Mouse (Mus musculus): ENCODE measurements around the gene Cdc42bpg. TPM values are rescaled to one million over a fixed set of nuclear protein-coding genes. Genes with fewer than 3 reads are reported as not detected.
"Not testable (repeated sequence)": the region's sequence is repeated elsewhere in the genome, so short reads cannot be mapped to it uniquely, and the experiment has no call there.

Cdc42bpg gene
- polyA plus RNA-seq, 1 experiment from 2014 or later = 0.27 TPM

DNA sequence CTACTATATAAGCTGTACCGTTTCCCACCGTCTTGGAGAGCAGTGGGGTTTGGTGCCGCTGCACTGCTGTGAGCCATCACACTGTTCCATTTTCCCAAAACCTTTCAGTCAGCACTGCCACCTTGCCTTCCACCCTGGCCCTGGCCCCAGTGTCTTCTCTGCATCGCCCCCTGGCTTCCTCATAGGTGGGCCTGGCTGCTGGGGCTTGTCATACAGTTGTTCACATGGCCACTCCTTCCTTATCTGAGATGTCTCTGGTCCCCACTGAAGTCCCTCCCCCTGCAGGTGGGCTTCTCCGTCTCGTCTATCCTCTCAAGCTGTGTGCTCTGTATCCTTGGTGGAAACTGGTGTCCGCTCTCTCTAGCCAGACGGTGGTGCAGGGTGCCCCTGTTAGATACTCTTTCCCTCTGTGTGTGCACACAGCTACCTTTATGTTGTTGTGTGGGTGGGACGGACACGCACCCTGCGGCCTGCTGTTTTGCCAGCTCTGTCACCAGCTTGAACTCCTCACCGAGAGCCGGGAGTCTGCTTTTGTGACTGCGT lies 16.5 kb upstream of the Cdc42bpg start:
- ATAC-seq (ENCODE audit: low FRiP score, low read depth) = no peak
- 91% methylated on average over 14 of the region's 14 CpGs for WGBS
- H3K36me3 ChIP-seq = peaks cover 66% of the 10 kb centered on the region

GRCm38 (mm10) chr19:6290720-6291116 lies 15.5 kb upstream of the Cdc42bpg start:
- ATAC-seq (ENCODE audit: low FRiP score, low read depth); H3K9ac ChIP-seq; H3K4me1 ChIP-seq; H3K27me3 ChIP-seq (replicated peaks); H3K4me2 ChIP-seq (replicated peaks); H3K4me3 ChIP-seq; H3K9me3 ChIP-seq; H3K27ac ChIP-seq: not testable (repeated sequence)
- H3K36me3 ChIP-seq = peaks cover 66% of the 10 kb centered on the region
- 86% methylated on average over 5 of the region's 6 CpGs for WGBS

More for the DNA sequence above, 16.5 kb upstream of the Cdc42bpg start:
- Histone ChIP-seq H3K27ac (no peak overlapping the region), H3K9ac (no peak overlapping the region), H3K4me2 (replicated peaks) (no peak overlapping the region), H3K9me3 (no peaks in the 10 kb centered on the region), H3K4me3 (no peak overlapping the region), H3K4me1 (peaks cover 3% of the 10 kb centered on the region; the same call in 1 of the 2 replicates), H3K27me3 (replicated peaks) (no peaks in the 10 kb centered on the region)

DNA sequence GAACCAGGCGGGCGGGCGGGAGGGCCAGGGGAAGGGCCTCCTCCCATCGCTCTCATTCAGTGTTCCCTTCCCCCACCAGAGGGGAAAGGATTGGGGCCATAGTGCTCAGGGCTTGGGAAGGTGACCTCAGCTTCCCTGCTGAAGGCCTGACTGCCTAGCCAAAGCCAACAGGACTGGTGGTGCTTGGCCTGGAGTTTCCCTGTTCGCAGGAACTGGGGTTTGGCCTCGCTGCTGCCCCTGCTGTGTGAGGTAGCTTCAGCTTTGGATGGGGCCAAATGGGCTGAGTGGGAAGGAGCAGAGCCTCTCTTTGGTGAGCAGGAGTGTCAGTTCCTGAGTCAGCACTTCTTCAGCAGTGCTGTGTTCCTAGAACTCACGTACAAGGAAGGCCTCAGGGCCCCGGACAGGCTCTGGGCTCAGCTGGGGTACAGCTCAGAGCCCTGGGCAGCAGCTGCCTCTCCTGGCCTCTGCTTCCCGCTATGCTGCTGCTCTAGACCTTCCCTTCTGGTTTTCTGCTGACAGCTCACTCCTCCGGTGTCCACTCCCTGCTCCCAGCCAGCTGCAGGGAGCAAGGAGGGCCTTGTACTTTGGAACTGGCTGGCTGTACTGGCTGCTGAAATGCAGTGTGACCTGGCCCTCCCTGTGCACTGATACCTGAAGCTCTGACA lies 15.0 kb upstream of the Cdc42bpg start:
- Histone ChIP-seq H3K27ac (no peak overlapping the region), H3K36me3 (peaks cover 67% of the 10 kb centered on the region), H3K4me3 (no peak overlapping the region), H3K27me3 (replicated peaks) (no peaks in the 10 kb centered on the region), H3K4me1 (peaks cover 3% of the 10 kb centered on the region; the same call in 1 of the 2 replicates), H3K9ac (no peak overlapping the region), H3K9me3 (no peaks in the 10 kb centered on the region), H3K4me2 (replicated peaks) (no peak overlapping the region)
- 75% methylated on average over 10 of the region's 10 CpGs for WGBS
- no peak for ATAC-seq (ENCODE audit: low FRiP score, low read depth)

- Histone ChIP-seq H3K4me1 (peaks cover 3% of the 10 kb centered on the region; the same call in 1 of the 2 replicates), H3K27me3 (replicated peaks) (no peaks in the 10 kb centered on the region), H3K9me3 (no peaks in the 10 kb centered on the region), H3K4me3 (no peak overlapping the region), H3K27ac (no peak overlapping the region), H3K9ac (no peak overlapping the region), H3K36me3 (peaks cover 69% of the 10 kb centered on the region), H3K4me2 (replicated peaks) (no peak overlapping the region)
- no peak for ATAC-seq (ENCODE audit: low FRiP score, low read depth)
- 90% methylated on average over 5 of the region's 5 CpGs for WGBS
Measured at GRCm38 (mm10) chr19:6292262-6292661, 14.0 kb upstream of the Cdc42bpg start.

DNA sequence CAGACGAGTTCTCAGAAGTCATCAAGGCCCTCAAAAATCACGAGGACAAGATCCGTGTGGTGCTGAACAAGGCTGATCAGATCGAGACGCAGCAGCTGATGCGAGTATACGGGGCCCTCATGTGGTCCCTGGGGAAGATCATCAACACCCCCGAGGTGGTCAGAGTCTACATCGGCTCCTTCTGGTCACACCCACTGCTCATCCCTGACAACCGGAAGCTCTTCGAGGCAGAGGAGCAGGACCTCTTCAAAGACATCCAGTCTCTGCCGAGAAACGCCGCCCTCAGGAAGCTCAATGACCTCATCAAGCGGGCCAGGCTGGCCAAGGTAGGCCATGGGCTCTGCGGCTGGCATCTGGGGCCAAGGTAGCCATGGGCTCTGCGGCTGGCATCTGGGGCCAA lies 12.0 kb upstream of the Cdc42bpg start:
- 95% methylated on average over 17 of the region's 17 CpGs for WGBS

GRCm38 (mm10) chr19:6296551-6297210 lies 9.6 kb upstream of the Cdc42bpg start:
- no peak overlapping the region for H3K4me2 ChIP-seq (replicated peaks)
- H3K27me3 ChIP-seq (replicated peaks) = no peaks in the 10 kb centered on the region
- H3K9ac ChIP-seq = no peak overlapping the region
- no peak overlapping the region for H3K4me3 ChIP-seq
- ATAC-seq (ENCODE audit: low FRiP score, low read depth) = no peak
- H3K36me3 ChIP-seq = peaks cover 81% of the 10 kb centered on the region
- 90% methylated on average over 5 of the region's 5 CpGs for WGBS
- no peak overlapping the region for H3K27ac ChIP-seq
- no peaks in the 10 kb centered on the region for H3K9me3 ChIP-seq
- H3K4me1 ChIP-seq = no peaks in the 10 kb centered on the region

More for the DNA sequence above, 12.0 kb upstream of the Cdc42bpg start:
- H3K36me3 ChIP-seq = peaks cover 78% of the 10 kb centered on the region
- H3K4me1 ChIP-seq = no peaks in the 10 kb centered on the region
- no peak overlapping the region for H3K4me3 ChIP-seq
- H3K9ac ChIP-seq = no peak overlapping the region
- no peaks in the 10 kb centered on the region for H3K9me3 ChIP-seq
- no peak overlapping the region for H3K4me2 ChIP-seq (replicated peaks)
- no peaks in the 10 kb centered on the region for H3K27me3 ChIP-seq (replicated peaks)
- no peak for ATAC-seq (ENCODE audit: low FRiP score, low read depth)
- no peak overlapping the region for H3K27ac ChIP-seq

DNA sequence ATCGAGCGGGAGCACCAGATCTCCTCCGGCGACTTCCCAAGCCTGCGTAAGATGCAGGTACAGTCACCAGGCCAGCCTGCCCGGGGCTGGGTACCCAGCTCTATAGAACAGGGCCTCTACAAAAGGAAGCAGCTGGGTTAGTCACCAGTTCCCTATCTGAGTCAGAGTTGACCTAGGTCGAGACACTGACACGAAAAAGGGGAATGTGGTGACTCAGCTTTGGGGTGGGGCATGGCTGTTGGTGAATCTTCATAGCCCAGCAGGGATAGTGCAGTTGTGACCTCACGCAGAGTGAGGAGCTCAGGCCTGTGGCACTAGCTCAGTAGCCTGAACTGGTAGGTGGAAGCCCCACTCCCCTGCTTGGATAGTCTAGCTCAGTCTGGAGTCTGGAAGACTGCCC lies 8.6 kb upstream of the Cdc42bpg start:
- no peaks in the 10 kb centered on the region for H3K9me3 ChIP-seq
- WGBS = 91% methylated on average over 9 of the region's 9 CpGs
- H3K4me2 ChIP-seq (replicated peaks) = no peak overlapping the region
- H3K4me1 ChIP-seq = no peaks in the 10 kb centered on the region
- H3K27ac ChIP-seq = no peak overlapping the region
- H3K9ac ChIP-seq = no peak overlapping the region
- no peak for ATAC-seq (ENCODE audit: low FRiP score, low read depth)
- H3K4me3 ChIP-seq = no peak overlapping the region
- H3K27me3 ChIP-seq (replicated peaks) = no peaks in the 10 kb centered on the region
- peaks cover 73% of the 10 kb centered on the region for H3K36me3 ChIP-seq

DNA sequence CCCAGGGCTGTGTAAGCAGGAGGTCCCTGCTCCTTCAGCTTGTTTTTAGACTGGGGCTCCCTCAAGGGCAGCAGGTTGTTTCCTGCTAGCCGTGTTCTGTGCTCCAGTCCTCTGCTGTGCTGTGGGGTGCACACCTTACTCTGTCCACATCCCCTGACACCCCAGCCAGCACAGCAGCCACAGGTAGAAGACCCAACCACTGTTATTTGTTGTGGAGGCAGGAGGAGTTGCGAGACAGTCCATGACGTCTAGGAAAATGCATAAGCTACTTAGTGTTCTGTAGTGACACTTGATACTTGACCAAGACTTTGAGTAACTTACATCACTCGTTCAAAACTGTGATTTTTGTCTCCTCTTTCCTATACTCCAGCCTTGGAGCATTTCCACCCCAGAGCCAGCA lies 7.3 kb upstream of the Cdc42bpg start:
- no peaks in the 10 kb centered on the region for H3K27me3 ChIP-seq (replicated peaks)
- no peak overlapping the region for H3K27ac ChIP-seq
- peaks cover 67% of the 10 kb centered on the region for H3K36me3 ChIP-seq
- no peaks in the 10 kb centered on the region for H3K9me3 ChIP-seq
- H3K9ac ChIP-seq = no peak overlapping the region
- no peak for ATAC-seq (ENCODE audit: low FRiP score, low read depth)
- H3K4me2 ChIP-seq (replicated peaks) = no peak overlapping the region
- 83% methylated on average over 4 of the region's 4 CpGs for WGBS
- no peaks in the 10 kb centered on the region for H3K4me1 ChIP-seq
- no peak overlapping the region for H3K4me3 ChIP-seq

GRCm38 (mm10) chr19:6299450-6300267 lies 6.6 kb upstream of the Cdc42bpg start:
- Histone ChIP-seq H3K27me3 (replicated peaks) (no peaks in the 10 kb centered on the region), H3K27ac (no peak overlapping the region), H3K36me3 (peaks cover 61% of the 10 kb centered on the region), H3K4me3 (no peak overlapping the region), H3K4me1 (no peaks in the 10 kb centered on the region), H3K9ac (no peak overlapping the region), H3K9me3 (no peaks in the 10 kb centered on the region), H3K4me2 (replicated peaks) (no peak overlapping the region)
- WGBS = 90% methylated on average over 7 of the region's 7 CpGs
- no peak for ATAC-seq (ENCODE audit: low FRiP score, low read depth)

- Histone ChIP-seq H3K27ac (no peak overlapping the region), H3K4me3 (no peak overlapping the region), H3K9ac (no peak overlapping the region), H3K4me2 (replicated peaks) (no peak overlapping the region), H3K9me3 (no peaks in the 10 kb centered on the region), H3K4me1 (no peaks in the 10 kb centered on the region), H3K36me3 (peaks cover 53% of the 10 kb centered on the region), H3K27me3 (replicated peaks) (no peaks in the 10 kb centered on the region)
- WGBS = 79% methylated on average over 7 of the region's 7 CpGs
- no peak for ATAC-seq (ENCODE audit: low FRiP score, low read depth)
Measured at GRCm38 (mm10) chr19:6300402-6300841, 5.8 kb upstream of the Cdc42bpg start.

DNA sequence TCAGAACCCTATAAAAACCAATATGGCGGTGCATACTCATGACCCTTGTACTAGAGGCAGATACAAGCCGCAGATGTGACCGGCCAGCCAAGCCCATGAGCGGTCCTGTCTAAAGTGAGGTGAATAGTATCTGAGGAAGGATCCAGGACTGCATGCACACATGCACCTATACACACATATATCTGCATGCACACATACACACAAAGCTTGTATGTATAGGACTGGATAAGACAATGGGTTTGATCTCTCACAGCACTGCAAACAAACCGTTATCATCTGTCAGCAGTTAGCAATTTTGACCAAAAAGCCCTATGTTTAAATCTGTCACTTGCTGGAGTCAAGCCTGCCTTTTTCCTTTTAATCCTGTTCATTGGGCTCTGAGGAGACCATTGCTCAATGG lies 4.1 kb upstream of the Cdc42bpg start:
- H3K27ac ChIP-seq = no peak overlapping the region
- peaks cover 5% of the 10 kb centered on the region; the same call in 1 of the 2 replicates for H3K4me1 ChIP-seq
- 92% methylated on average over 5 of the region's 5 CpGs for WGBS
- no peak overlapping the region for H3K4me3 ChIP-seq
- ATAC-seq (ENCODE audit: low FRiP score, low read depth) = no peak
- H3K9ac ChIP-seq = no peak overlapping the region
- H3K36me3 ChIP-seq = peaks cover 36% of the 10 kb centered on the region
- H3K27me3 ChIP-seq (replicated peaks) = no peaks in the 10 kb centered on the region
- H3K4me2 ChIP-seq (replicated peaks) = no peak overlapping the region
- H3K9me3 ChIP-seq = no peaks in the 10 kb centered on the region

DNA sequence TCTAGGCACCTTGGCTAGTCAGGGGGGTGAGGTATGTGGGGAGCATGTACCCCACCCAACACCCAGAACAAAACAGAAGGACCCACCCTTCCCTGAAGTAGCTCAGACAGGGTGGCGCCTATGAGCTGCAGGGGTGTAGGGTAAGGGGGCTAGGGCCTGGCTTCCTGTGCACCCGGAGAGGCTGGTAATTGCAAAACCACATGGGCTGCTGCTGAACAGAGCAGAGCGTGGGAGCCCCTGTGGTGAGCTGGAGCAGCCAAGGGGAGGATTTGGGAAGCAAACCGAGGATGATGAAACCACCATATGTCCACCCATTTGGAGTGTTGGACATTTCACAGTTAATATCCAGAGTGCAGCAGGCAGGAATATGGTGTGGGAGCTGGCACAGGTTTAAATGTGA lies 3.7 kb upstream of the Cdc42bpg start:
- WGBS = 61% methylated on average over 4 of the region's 4 CpGs
- H3K4me1 ChIP-seq = peaks cover 5% of the 10 kb centered on the region; the same call in 1 of the 2 replicates
- peaks cover 32% of the 10 kb centered on the region for H3K36me3 ChIP-seq
- H3K27me3 ChIP-seq (replicated peaks) = no peaks in the 10 kb centered on the region
- H3K9me3 ChIP-seq = no peaks in the 10 kb centered on the region
- no peak for ATAC-seq (ENCODE audit: low FRiP score, low read depth)
- H3K27ac ChIP-seq = no peak overlapping the region
- no peak overlapping the region for H3K4me3 ChIP-seq
- no peak overlapping the region for H3K4me2 ChIP-seq (replicated peaks)
- no peak overlapping the region for H3K9ac ChIP-seq

All from neural tube, embryonic 12.5 days (tissue).